ENCODE assay signal across 42 mouse cellular contexts in genomic region chr6:146973830-146974229, GRCm38 (mm10). TPM values are rescaled to one million over a fixed set of nuclear protein-coding genes. Genes with fewer than 3 reads are reported as not detected.
"Had no signal": no experiment of that assay in that cellular context is flagged by ENCODE, and none has a peak within 500 bp of the region (broad histone marks: within the 10 kb centered on the region; RNA-seq: fewer than 3 reads in every experiment).

No protein-coding gene starts in this region.

- H3K27ac ChIP-seq: limb, embryonic 10.5 days; limb, embryonic 12.5 days; limb, embryonic 13.5 days; limb, embryonic 15.5 days; liver, embryonic 12.5 days; liver, embryonic 13.5 days; liver, embryonic 14.5 days; liver, embryonic 15.5 days; lung, embryonic 15.5 days; macrophage; midbrain, embryonic 10.5 days; midbrain, embryonic 12.5 days; midbrain, embryonic 13.5 days; midbrain, embryonic 15.5 days; neural tube, embryonic 12.5 days had no signal

- DNase-seq: left cerebral cortex, postnatal 4 days; liver; liver, embryonic 13.5 days; liver, postnatal 0 days; lung, adult 18-20 months; lung, adult 2 months; lung, embryonic 14.5 days; lung, postnatal 10 days; lung, postnatal 14 days; lung, postnatal 36 days; lung, postnatal 4 days; midbrain, embryonic 14.5 days had no signal

- H3K9ac ChIP-seq: limb, embryonic 12.5 days; limb, embryonic 13.5 days; limb, embryonic 15.5 days; liver, embryonic 12.5 days; liver, embryonic 13.5 days; liver, embryonic 14.5 days; liver, embryonic 15.5 days; liver, postnatal 0 days; lung, embryonic 14.5 days; lung, embryonic 15.5 days; midbrain, embryonic 12.5 days; midbrain, embryonic 13.5 days; midbrain, embryonic 15.5 days; neural tube, embryonic 12.5 days had no signal

- H3K4me2 ChIP-seq: limb, embryonic 12.5 days; limb, embryonic 13.5 days; limb, embryonic 15.5 days; liver, embryonic 11.5 days; liver, embryonic 12.5 days; liver, embryonic 13.5 days; liver, embryonic 15.5 days; lung, embryonic 14.5 days; lung, embryonic 15.5 days; midbrain, embryonic 11.5 days; midbrain, embryonic 12.5 days; midbrain, embryonic 13.5 days; midbrain, embryonic 15.5 days; neural tube, embryonic 12.5 days had no signal

- H3K4me1 ChIP-seq: limb, embryonic 10.5 days; liver, embryonic 12.5 days; midbrain, embryonic 15.5 days; neural tube, embryonic 12.5 days had no signal

- H3K4me3 ChIP-seq: limb, embryonic 10.5 days; limb, embryonic 12.5 days; limb, embryonic 13.5 days; limb, embryonic 15.5 days; liver, embryonic 12.5 days; liver, embryonic 13.5 days; liver, embryonic 15.5 days; lung, embryonic 15.5 days; megakaryocyte, embryonic 14.5 days; midbrain, embryonic 10.5 days; midbrain, embryonic 12.5 days; midbrain, embryonic 13.5 days; midbrain, embryonic 15.5 days; myocyte; neural tube, embryonic 12.5 days had no signal

- ATAC-seq: liver, embryonic 12.5 days; liver, postnatal 0 days; lung, postnatal 0 days; midbrain, embryonic 13.5 days; midbrain, embryonic 15.5 days; midbrain, embryonic 16.5 days had no signal

- H3K36me3 ChIP-seq: liver, embryonic 12.5 days; liver, embryonic 13.5 days; liver, embryonic 15.5 days; midbrain, embryonic 10.5 days; midbrain, embryonic 12.5 days; midbrain, embryonic 13.5 days; midbrain, embryonic 15.5 days; neural tube, embryonic 12.5 days had no signal

- H3K27me3 ChIP-seq: limb, embryonic 12.5 days; limb, embryonic 13.5 days; limb, embryonic 15.5 days; liver, embryonic 12.5 days; liver, embryonic 13.5 days; liver, embryonic 15.5 days; lung, embryonic 15.5 days; megakaryocyte, embryonic 14.5 days; midbrain, embryonic 12.5 days; midbrain, embryonic 13.5 days; midbrain, embryonic 15.5 days; neural tube, embryonic 12.5 days had no signal

- H3K9me3 ChIP-seq: limb, embryonic 10.5 days; limb, embryonic 12.5 days; limb, embryonic 13.5 days; limb, embryonic 15.5 days; liver, embryonic 12.5 days; liver, embryonic 13.5 days; liver, embryonic 15.5 days; lung, embryonic 15.5 days; megakaryocyte, embryonic 14.5 days; midbrain, embryonic 10.5 days; midbrain, embryonic 12.5 days; midbrain, embryonic 13.5 days; midbrain, embryonic 15.5 days; neural tube, embryonic 12.5 days had no signal

RNA-seq across cellular contexts. Expression of gene 1700034J05Rik, which starts 19.6 kb away (rescaled TPM):
- total RNA-seq: left cerebral cortex, postnatal 10 days; left cerebral cortex, postnatal 14 days; left cerebral cortex, postnatal 25 days; left cerebral cortex, postnatal 36 days; left cerebral cortex, postnatal 4 days; liver, adult 2 months; megakaryocyte progenitor cell, adult 5-6 weeks; megakaryocyte, adult 5-6 weeks; megakaryocyte-erythroid progenitor cell, adult 5-6 weeks; midbrain, postnatal 0 days had no signal
- polyA plus RNA-seq: limb, embryonic 11.5 days; liver, adult 2 months; liver, embryonic 13.5 days; liver, embryonic 14.5 days; lung, adult 2 months; macrophage; midbrain, embryonic 14.5 days; midbrain, embryonic 15.5 days; midbrain, postnatal 0 days had no signal

RNA-seq across cellular contexts. Expression of gene Rep15, which starts 58.6 kb away (rescaled TPM):
- total RNA-seq: megakaryocyte progenitor cell, adult 5-6 weeks had no signal
